Mouse (Mus musculus) adrenal gland, adult (tissue): ENCODE data around the gene Kcnj14.

ENCODE experiments used
- DNase-seq, 2 experiments: peaks; one replicate each; pipeline ENCODE4 v3.0.0; 2022 to 2023; ENCODE audit warnings: low spot score in 1 of 2; ENCODE audit not compliant: inconsistent age in 2 of 2

The Kcnj14 gene

GRCm38 (mm10) chr7:45770427-45771082 lies 54.0 kb downstream of the Kcnj14 start:
- DNase-seq, result no peak

DNA sequence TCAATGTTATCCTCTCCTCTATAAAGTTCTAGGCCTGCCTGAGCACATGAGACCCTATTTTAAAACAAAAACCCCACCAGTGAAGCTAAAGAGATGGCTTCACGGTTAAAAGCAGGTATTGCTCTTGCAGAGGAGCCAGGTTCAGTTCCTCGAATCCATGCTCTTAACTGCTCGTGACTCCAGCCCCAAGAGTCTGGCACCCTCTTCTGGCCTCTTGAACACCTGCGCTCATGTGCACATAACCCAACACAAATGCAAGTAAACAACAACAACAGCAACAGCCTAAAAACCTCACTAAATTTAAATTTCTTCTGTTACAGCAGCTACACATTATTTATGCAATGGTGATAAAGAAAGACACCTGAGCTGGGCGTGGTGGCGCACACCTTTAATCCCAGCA lies 57.1 kb downstream of the Kcnj14 start:
- no peak for DNase-seq

DNA sequence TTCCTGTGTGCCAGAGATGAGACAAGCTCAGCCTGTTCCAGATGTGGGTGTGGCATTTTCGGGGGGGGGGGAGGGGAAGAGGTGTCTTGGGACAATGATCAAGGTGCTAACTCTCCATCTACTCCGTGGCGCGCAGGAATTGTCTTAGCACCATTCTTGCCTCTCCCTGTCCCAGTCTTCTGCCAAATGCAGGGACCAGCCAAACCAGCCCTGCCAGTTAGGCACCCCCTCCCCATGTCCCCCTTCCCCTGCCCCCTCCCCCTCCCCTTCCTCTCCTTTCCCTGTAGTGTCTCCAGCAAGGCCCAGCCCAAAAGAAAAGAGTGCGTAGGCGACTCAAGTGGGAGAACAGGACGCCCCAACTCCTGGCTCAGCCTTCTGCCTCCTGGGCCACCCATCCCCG lies 57.8 kb downstream of the Kcnj14 start:
- no peak for DNase-seq
